Mouse (Mus musculus): ENCODE results near the gene Cdon. TPM values are rescaled to one million over a fixed set of nuclear protein-coding genes. Genes with fewer than 3 reads are reported as not detected.
A peak's percentile ranks its signal among the peaks of the same experiment; 100 is the strongest.

Cdon gene
- total and polyA plus RNA-seq, 2 experiments from 2014 or later: 1.3 to 13.7 TPM

GRCm38 (mm10) chr9:35400831-35401230, 20.1 kb upstream of the Cdon start:
- Histone ChIP-seq H3K36me3 (ENCODE audit: insufficient read depth) (no peaks in the 10 kb centered on the region), H3K4me2 (ENCODE audit: low read depth) (peak overlapping the region; percentile 2; the same call in 1 of the 2 replicates), H3K27me3 (ENCODE audit: insufficient read depth, low read length) (no peaks in the 10 kb centered on the region), H3K9ac (no peak overlapping the region), H3K9me3 (ENCODE audit: low read length) (no peaks in the 10 kb centered on the region), H3K27ac (ENCODE audit: low read depth, low read length) (no peak overlapping the region; the same call in 1 of the 2 replicates), H3K4me1 (ENCODE audit: insufficient read depth) (no peaks in the 10 kb centered on the region), H3K4me3 (ENCODE audit: low read depth, low read length) (no peak overlapping the region)
- ATAC-seq (peak; percentile 40; the same call in 1 of the 2 replicates), DNase-seq (peak; percentile 63)
- TF ChIP-seq CTCF (IDR thresholded peaks at IDR 0.05; ENCODE audit: low read depth): no peak
- WGBS: 3% methylated on average over 9 of the region's 9 CpGs

- H3K9me3 ChIP-seq (ENCODE audit: low read length): no peaks in the 10 kb centered on the region
- WGBS: 6% methylated on average over 4 of the region's 4 CpGs
- no peaks in the 10 kb centered on the region for H3K4me1 ChIP-seq (ENCODE audit: insufficient read depth)
- H3K36me3 ChIP-seq (ENCODE audit: insufficient read depth): no peaks in the 10 kb centered on the region
- no peak overlapping the region for H3K4me2 ChIP-seq (ENCODE audit: low read depth)
- H3K27me3 ChIP-seq (ENCODE audit: insufficient read depth, low read length): no peaks in the 10 kb centered on the region
- H3K4me3 ChIP-seq (ENCODE audit: low read depth, low read length): no peak overlapping the region
- H3K27ac ChIP-seq (ENCODE audit: low read depth, low read length): no peak overlapping the region
- peak; percentile 78 for DNase-seq
- ATAC-seq: peak; percentile 89
- no peak for TF ChIP-seq CTCF (IDR thresholded peaks at IDR 0.05; ENCODE audit: low read depth)
- no peak overlapping the region for H3K9ac ChIP-seq
Observed at GRCm38 (mm10) chr9:35402584-35402991, 18.3 kb upstream of the Cdon start.

- Histone ChIP-seq H3K27ac (ENCODE audit: low read depth, low read length) (no peak overlapping the region), H3K27me3 (ENCODE audit: insufficient read depth, low read length) (no peaks in the 10 kb centered on the region), H3K36me3 (ENCODE audit: insufficient read depth) (no peaks in the 10 kb centered on the region), H3K9me3 (ENCODE audit: low read length) (no peaks in the 10 kb centered on the region), H3K4me1 (ENCODE audit: insufficient read depth) (no peaks in the 10 kb centered on the region), H3K9ac (no peak overlapping the region), H3K4me2 (ENCODE audit: low read depth) (no peak overlapping the region), H3K4me3 (ENCODE audit: low read depth, low read length) (no peak overlapping the region)
- DNase-seq (no peak), ATAC-seq (no peak)
- 44% methylated on average over 4 of the region's 4 CpGs for WGBS
- TF ChIP-seq CTCF (IDR thresholded peaks at IDR 0.05; ENCODE audit: low read depth): no peak
Observed at GRCm38 (mm10) chr9:35403490-35403889, 17.4 kb upstream of the Cdon start.

- Histone ChIP-seq H3K4me3 (ENCODE audit: low read depth, low read length) (no peak overlapping the region), H3K9ac (no peak overlapping the region), H3K4me1 (ENCODE audit: insufficient read depth) (no peaks in the 10 kb centered on the region), H3K27ac (ENCODE audit: low read depth, low read length) (no peak overlapping the region), H3K4me2 (ENCODE audit: low read depth) (0 out of 2 replicates have a peak overlapping the region, but pooled peaks have one; percentile 5), H3K36me3 (ENCODE audit: insufficient read depth) (no peaks in the 10 kb centered on the region), H3K9me3 (ENCODE audit: low read length) (no peaks in the 10 kb centered on the region), H3K27me3 (ENCODE audit: insufficient read depth, low read length) (no peaks in the 10 kb centered on the region)
- ATAC-seq (no peak), DNase-seq (no peak)
- 14% methylated on average over 13 of the region's 13 CpGs for WGBS
- no peak for TF ChIP-seq CTCF (IDR thresholded peaks at IDR 0.05; ENCODE audit: low read depth)
Observed at GRCm38 (mm10) chr9:35405038-35405905, 15.7 kb upstream of the Cdon start.

- Histone ChIP-seq H3K4me1 (ENCODE audit: insufficient read depth) (no peaks in the 10 kb centered on the region; the same call in 1 of the 2 replicates), H3K27me3 (ENCODE audit: insufficient read depth, low read length) (no peaks in the 10 kb centered on the region), H3K4me2 (ENCODE audit: low read depth) (no peak overlapping the region), H3K4me3 (ENCODE audit: low read depth, low read length) (no peak overlapping the region), H3K9me3 (ENCODE audit: low read length) (no peaks in the 10 kb centered on the region), H3K27ac (ENCODE audit: low read depth, low read length) (no peak overlapping the region), H3K36me3 (ENCODE audit: insufficient read depth) (no peaks in the 10 kb centered on the region), H3K9ac (no peak overlapping the region)
- TF ChIP-seq CTCF (IDR thresholded peaks at IDR 0.05; ENCODE audit: low read depth): no peak
- 34% methylated on average over 11 of the region's 11 CpGs for WGBS
- ATAC-seq (peak; percentile 85), DNase-seq (no peak)
Observed at GRCm38 (mm10) chr9:35411225-35411965, 9.5 kb upstream of the Cdon start.

- Histone ChIP-seq H3K27me3 (ENCODE audit: insufficient read depth, low read length) (no peaks in the 10 kb centered on the region), H3K36me3 (ENCODE audit: insufficient read depth) (no peaks in the 10 kb centered on the region), H3K9ac (no peak overlapping the region), H3K9me3 (ENCODE audit: low read length) (no peaks in the 10 kb centered on the region), H3K27ac (ENCODE audit: low read depth, low read length) (no peak overlapping the region), H3K4me1 (ENCODE audit: insufficient read depth) (no peaks in the 10 kb centered on the region; the same call in 1 of the 2 replicates), H3K4me2 (ENCODE audit: low read depth) (no peak overlapping the region), H3K4me3 (ENCODE audit: low read depth, low read length) (no peak overlapping the region)
- 14% methylated on average over 7 of the region's 7 CpGs for WGBS
- ATAC-seq: no peak
- no peak for DNase-seq
- no peak for TF ChIP-seq CTCF (IDR thresholded peaks at IDR 0.05; ENCODE audit: low read depth)
Observed at GRCm38 (mm10) chr9:35411975-35412374, 9.0 kb upstream of the Cdon start.
